Mouse (Mus musculus) ES-E14 (cell line): ENCODE results near the gene Sh3rf1.

Source experiments
- CHD2 ChIP-seq: IDR thresholded peaks from 2 replicates; pipeline ENCODE4 v1.6.1; 2014; ENCODE audit warnings: mild to moderate bottlenecking, low read depth, low read length, inconsistent platforms
- MAFK ChIP-seq: IDR thresholded peaks from 2 replicates; pipeline ENCODE4 v1.6.1; 2014; ENCODE audit warnings: mild to moderate bottlenecking, low read depth, low read length, inconsistent platforms; ENCODE audit not compliant: insufficient read depth

DNA sequence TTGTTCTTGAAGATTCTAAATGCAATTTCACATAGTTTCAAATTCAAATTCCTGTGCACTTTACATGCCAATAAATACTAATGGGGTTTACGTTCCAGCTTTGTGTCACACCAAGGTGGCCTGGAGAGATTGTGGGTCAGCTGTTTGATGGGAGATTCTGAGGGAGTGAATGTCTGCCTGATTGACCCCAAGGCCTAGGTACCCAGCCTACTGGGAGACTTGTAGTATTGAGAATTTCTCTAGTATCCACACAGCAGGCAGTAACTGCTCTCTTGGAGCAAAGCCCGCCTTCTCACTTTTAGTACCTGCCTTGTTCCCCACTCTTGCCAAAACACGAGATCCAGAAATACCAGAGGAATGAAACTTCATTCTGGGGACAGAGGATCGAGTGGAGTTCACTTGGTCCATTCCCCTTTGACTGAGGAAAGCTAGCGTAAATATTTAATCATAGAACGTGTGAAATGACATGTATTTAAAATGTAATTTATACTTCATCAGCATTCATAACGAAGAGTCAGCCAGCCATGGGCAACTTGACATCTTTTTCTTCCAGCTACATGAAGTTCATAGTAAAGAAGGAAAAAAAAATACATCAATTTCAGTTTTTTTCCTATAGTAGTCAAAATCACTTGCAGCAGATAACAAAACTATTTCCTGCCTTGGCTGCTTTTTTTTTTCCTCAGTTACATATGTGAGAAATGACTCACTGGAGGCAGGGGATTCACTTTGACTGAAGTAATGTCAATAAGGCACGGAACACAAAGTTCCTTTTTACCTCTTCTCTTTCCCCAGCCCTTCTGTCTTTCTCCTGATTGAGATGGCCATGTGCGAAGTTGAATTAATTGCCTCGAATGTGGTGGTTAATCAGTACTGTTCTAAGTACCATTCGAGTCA is 52.0 kb downstream of the Sh3rf1 start:
- TF ChIP-seq MAFK (no peak), CHD2 (no peak)
